Mouse (Mus musculus): ENCODE measurements at regions not wholly inside any gene's neighbourhood (a gene's known extent, or its start where the extent isn't known, plus 50 kb on each side); places are given as distances from the start of the nearest gene placed in this dataset.
A peak's percentile ranks its signal among the peaks of the same experiment; 100 is the strongest.

- no peak for DNase-seq (ENCODE audit: low spot score in 2 of 2)
These were observed 136.1 kb upstream of the Zfp703 start for GRCm38 (mm10) chr8:26840745-26841680.

- no peak for DNase-seq (ENCODE audit: low spot score in 2 of 2)
These were observed 133.4 kb upstream of the Zfp703 start for GRCm38 (mm10) chr8:26843714-26844113.

- no peak for DNase-seq (ENCODE audit: low spot score in 2 of 2)
These were observed 132.9 kb upstream of the Zfp703 start for GRCm38 (mm10) chr8:26844132-26844808.

GRCm38 (mm10) chr8:26844809-26845143 lies 132.3 kb upstream of the Zfp703 start:
- no peak for DNase-seq (ENCODE audit: low spot score in 2 of 2)

- no peak for DNase-seq (ENCODE audit: low spot score in 2 of 2)
These were observed 131.5 kb upstream of the Zfp703 start for GRCm38 (mm10) chr8:26845481-26846194.

- DNase-seq (ENCODE audit: low spot score in 2 of 2): no peak
These were observed 130.1 kb upstream of the Zfp703 start for GRCm38 (mm10) chr8:26847009-26847408.

GRCm38 (mm10) chr8:26848098-26848772 lies 128.9 kb upstream of the Zfp703 start:
- DNase-seq (ENCODE audit: low spot score in 2 of 2): no peak

- peak in 1 of 2 experiments; percentile 11 for DNase-seq (ENCODE audit: low spot score in 2 of 2)
These were observed 128.0 kb upstream of the Zfp703 start for GRCm38 (mm10) chr8:26848955-26849684.

- no peak for DNase-seq (ENCODE audit: low spot score in 2 of 2)
These were observed 125.0 kb upstream of the Zfp703 start for GRCm38 (mm10) chr8:26851871-26852800.

- no peak for DNase-seq (ENCODE audit: low spot score in 2 of 2)
These were observed 124.2 kb upstream of the Zfp703 start for GRCm38 (mm10) chr8:26852921-26853320.

- DNase-seq (ENCODE audit: low spot score in 2 of 2): no peak
These were observed 122.4 kb upstream of the Zfp703 start for GRCm38 (mm10) chr8:26854557-26855238.

GRCm38 (mm10) chr8:26855256-26855655 lies 121.9 kb upstream of the Zfp703 start:
- DNase-seq (ENCODE audit: low spot score in 2 of 2): no peak

GRCm38 (mm10) chr8:26864571-26864970 lies 112.6 kb upstream of the Zfp703 start:
- DNase-seq (ENCODE audit: low spot score in 2 of 2): no peak

- no peak for DNase-seq (ENCODE audit: low spot score in 2 of 2)
These were observed 112.2 kb upstream of the Zfp703 start for GRCm38 (mm10) chr8:26864971-26865370.

- no peak for DNase-seq (ENCODE audit: low spot score in 2 of 2)
These were observed 108.8 kb upstream of the Zfp703 start for GRCm38 (mm10) chr8:26868101-26868848.

GRCm38 (mm10) chr8:26868849-26869110 lies 108.3 kb upstream of the Zfp703 start:
- DNase-seq (ENCODE audit: low spot score in 2 of 2): no peak

GRCm38 (mm10) chr8:26871838-26872237 lies 105.3 kb upstream of the Zfp703 start:
- no peak for DNase-seq (ENCODE audit: low spot score in 2 of 2)

- peak in 1 of 2 experiments; percentile 31 for DNase-seq (ENCODE audit: low spot score in 2 of 2)
These were observed 104.7 kb upstream of the Zfp703 start for GRCm38 (mm10) chr8:26872382-26872781.

GRCm38 (mm10) chr8:26872815-26873214 lies 104.3 kb upstream of the Zfp703 start:
- DNase-seq (ENCODE audit: low spot score in 2 of 2): no peak
